Mouse (Mus musculus): ENCODE measurements around the gene Prr7. TPM values are rescaled to one million over a fixed set of nuclear protein-coding genes. Genes with fewer than 3 reads are reported as not detected.

Gene Prr7
- polyA plus RNA-seq, 1 experiment from 2014 or later = 1.1 TPM

DNA sequence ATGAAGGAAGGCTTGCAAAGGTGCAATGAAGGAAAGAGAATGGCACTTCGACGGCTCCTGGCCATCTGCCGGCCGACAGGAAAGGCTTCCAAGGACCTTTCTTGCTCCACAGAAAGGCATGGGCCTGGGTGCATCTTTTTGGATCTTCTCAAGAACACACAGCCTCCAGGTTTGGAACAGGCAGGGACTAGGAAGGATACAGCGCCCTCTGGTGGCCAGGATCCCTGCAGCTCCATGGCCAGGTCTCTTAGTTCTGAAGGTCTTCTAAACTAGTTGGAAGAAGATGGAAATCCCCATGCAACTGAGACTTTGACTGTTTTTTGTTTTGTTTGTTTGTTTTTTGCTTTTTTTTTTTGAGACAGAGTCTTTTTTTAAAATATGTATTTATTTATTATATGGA is 52.9 kb downstream of the Prr7 start:
- no peak overlapping the region for H3K4me2 ChIP-seq (replicated peaks)
- no peaks in the 10 kb centered on the region for H3K9me3 ChIP-seq (replicated peaks)
- peaks cover 7% of the 10 kb centered on the region; the same call in 1 of the 2 replicates for H3K27me3 ChIP-seq
- H3K4me3 ChIP-seq = no peak overlapping the region
- ATAC-seq (ENCODE audit: low FRiP score) = no peak
- H3K4me1 ChIP-seq = peaks cover 8% of the 10 kb centered on the region
- H3K36me3 ChIP-seq = no peaks in the 10 kb centered on the region
- no peak overlapping the region for H3K27ac ChIP-seq
- WGBS = 11% methylated on average over 5 of the region's 5 CpGs
- no peak overlapping the region for H3K9ac ChIP-seq

DNA sequence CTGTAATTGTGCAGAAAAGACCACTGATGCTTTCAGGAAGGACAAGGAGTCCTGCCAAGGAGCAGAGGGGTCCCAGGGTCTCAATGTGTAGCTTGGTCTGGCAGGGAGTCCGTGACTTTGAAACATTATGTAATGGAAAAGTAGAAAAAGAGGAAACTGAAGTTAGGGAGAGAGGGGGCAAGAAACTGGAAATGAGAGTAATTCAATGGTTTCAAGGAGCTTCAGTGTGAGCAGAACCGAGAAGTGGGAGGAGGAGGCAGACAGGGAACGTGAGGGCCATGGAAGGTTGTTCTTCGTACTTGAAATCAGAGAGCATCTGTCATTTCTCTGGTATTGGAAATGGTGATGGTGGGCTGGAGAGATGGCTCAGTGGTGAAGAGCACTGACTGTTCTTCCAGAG is 55.5 kb downstream of the Prr7 start:
- no peak for ATAC-seq (ENCODE audit: low FRiP score)
- Histone ChIP-seq H3K27me3 (peaks cover 5% of the 10 kb centered on the region; the same call in 1 of the 2 replicates), H3K9ac (no peak overlapping the region), H3K9me3 (replicated peaks) (no peaks in the 10 kb centered on the region), H3K27ac (no peak overlapping the region), H3K36me3 (no peaks in the 10 kb centered on the region), H3K4me2 (replicated peaks) (no peak overlapping the region), H3K4me1 (0 out of 2 replicates have a peak, but pooled peaks cover 4% of the 10 kb centered on the region), H3K4me3 (no peak overlapping the region)
- 82% methylated on average over 4 of the region's 4 CpGs for WGBS

DNA sequence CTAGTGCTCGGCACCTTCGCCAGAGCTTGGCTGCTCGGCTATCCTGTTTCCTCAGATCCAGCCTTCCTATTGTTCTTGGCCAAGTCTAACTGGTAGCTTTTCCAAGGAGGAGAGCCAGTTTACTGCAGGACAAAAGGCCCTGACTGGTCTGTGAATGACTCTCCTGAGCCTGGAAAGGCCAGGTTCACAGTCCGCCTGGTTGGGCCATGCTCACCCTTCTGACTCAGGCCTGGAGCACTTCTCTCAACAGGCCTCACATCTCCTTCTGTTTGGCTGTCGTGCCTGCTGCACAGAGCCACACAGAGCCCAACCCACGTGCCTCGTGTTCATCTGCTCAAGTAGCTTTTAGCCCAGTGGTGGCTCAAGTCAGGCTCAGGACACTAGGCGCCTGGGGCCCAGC is 58.7 kb downstream of the Prr7 start:
- H3K36me3 ChIP-seq = 0 out of 2 replicates have a peak, but pooled peaks cover 4% of the 10 kb centered on the region
- H3K4me1 ChIP-seq = 0 out of 2 replicates have a peak, but pooled peaks cover 4% of the 10 kb centered on the region
- H3K27me3 ChIP-seq = no peaks in the 10 kb centered on the region
- whole genome bisulfite sequencing = 64% methylated on average over 8 of the region's 8 CpGs
- H3K9me3 ChIP-seq (replicated peaks) = no peaks in the 10 kb centered on the region
- no peak for ATAC-seq (ENCODE audit: low FRiP score)
- H3K9ac ChIP-seq = no peak overlapping the region
- H3K4me3 ChIP-seq = no peak overlapping the region
- H3K27ac ChIP-seq = no peak overlapping the region
- no peak overlapping the region for H3K4me2 ChIP-seq (replicated peaks)

Small RNA genes lying within 50 kb of the gene (microRNA-seq; reads per million reads assigned to microRNA genes)
- gene Mir6943 (not detected), gene Mir6944 (120 reads per million, percentile 49 among the genes with 10 or more reads in this experiment), gene Mir6945 (2.2 reads per million)

Other genes starting within 250 kb of the Prr7 start
- 310 and 344 TPM in 2 replicates for gene Prelid1, start 143.8 kb upstream of the Prr7 start, polyA plus RNA-seq (2016; fragmentation: Nextera tagmentation; extraction: Ambion mirVana)
- gene Rab24, start 142.3 kb upstream of the Prr7 start, polyA plus RNA-seq (2016; fragmentation: Nextera tagmentation; extraction: Ambion mirVana) = 101 and 105 TPM in 2 replicates
- gene Mxd3, start 134.4 kb upstream of the Prr7 start, polyA plus RNA-seq (2016; fragmentation: Nextera tagmentation; extraction: Ambion mirVana) = 22.2 and 24.3 TPM in 2 replicates
- 88.1 and 92.8 TPM in 2 replicates for gene Lman2, start 101.5 kb upstream of the Prr7 start, polyA plus RNA-seq (2016; fragmentation: Nextera tagmentation; extraction: Ambion mirVana)
- gene Rgs14, start 94.5 kb upstream of the Prr7 start, polyA plus RNA-seq (2016; fragmentation: Nextera tagmentation; extraction: Ambion mirVana) = 0.35 and 0.78 TPM in 2 replicates
- 0.10 TPM in 1 of 2 replicates, not detected in the other for gene Slc34a1, start 66.1 kb upstream of the Prr7 start, polyA plus RNA-seq (2016; fragmentation: Nextera tagmentation; extraction: Ambion mirVana)
- gene Pfn3, start 49.0 kb upstream of the Prr7 start, polyA plus RNA-seq (2016; fragmentation: Nextera tagmentation; extraction: Ambion mirVana) = not detected in 2 replicates
- 0.16 TPM in 1 of 2 replicates, not detected in the other for gene F12, start 37.5 kb upstream of the Prr7 start, polyA plus RNA-seq (2016; fragmentation: Nextera tagmentation; extraction: Ambion mirVana)
- gene Grk6, start 19.2 kb upstream of the Prr7 start, polyA plus RNA-seq (2016; fragmentation: Nextera tagmentation; extraction: Ambion mirVana) = 48.9 and 54.4 TPM in 2 replicates
- gene Dbn1, start 23.8 kb downstream of the Prr7 start, polyA plus RNA-seq (2016; fragmentation: Nextera tagmentation; extraction: Ambion mirVana) = 585 and 628 TPM in 2 replicates
- 154 and 158 TPM in 2 replicates for gene Pdlim7, start 49.4 kb downstream of the Prr7 start, polyA plus RNA-seq (2016; fragmentation: Nextera tagmentation; extraction: Ambion mirVana)
- gene Dok3, start 65.0 kb downstream of the Prr7 start, polyA plus RNA-seq (2016; fragmentation: Nextera tagmentation; extraction: Ambion mirVana) = 3.7 and 4.7 TPM in 2 replicates
- 64.0 and 64.6 TPM in 2 replicates for gene Ddx41, start 72.4 kb downstream of the Prr7 start, polyA plus RNA-seq (2016; fragmentation: Nextera tagmentation; extraction: Ambion mirVana)
- 67.4 and 71.9 TPM in 2 replicates for gene Fam193b, start 106.9 kb downstream of the Prr7 start, polyA plus RNA-seq (2016; fragmentation: Nextera tagmentation; extraction: Ambion mirVana)
- 113 and 128 TPM in 2 replicates for gene Tmed9, start 109.5 kb downstream of the Prr7 start, polyA plus RNA-seq (2016; fragmentation: Nextera tagmentation; extraction: Ambion mirVana)
- gene B4galt7, start 135.6 kb downstream of the Prr7 start, polyA plus RNA-seq (2016; fragmentation: Nextera tagmentation; extraction: Ambion mirVana) = 42.5 and 43.4 TPM in 2 replicates
- 74.1 and 75.9 TPM in 2 replicates for gene Caml, start 158.7 kb downstream of the Prr7 start, polyA plus RNA-seq (2016; fragmentation: Nextera tagmentation; extraction: Ambion mirVana)
- gene Ddx46, start 170.8 kb downstream of the Prr7 start, polyA plus RNA-seq (2016; fragmentation: Nextera tagmentation; extraction: Ambion mirVana) = 41.1 and 41.2 TPM in 2 replicates
- 74.6 and 78.4 TPM in 2 replicates for gene B230219D22Rik, start 228.9 kb downstream of the Prr7 start, polyA plus RNA-seq (2016; fragmentation: Nextera tagmentation; extraction: Ambion mirVana)